Mouse (Mus musculus) right cerebral cortex, adult 2 months (tissue): ENCODE measurements around the gene Akap10.
"Not testable (repeated sequence)": the region's sequence is repeated elsewhere in the genome, so short reads cannot be mapped to it uniquely, and the experiment has no call there.

Source experiments
- DNase-seq, 2 experiments: peaks; one replicate each; pipeline ENCODE4 v3.0.0; 2021 to 2022; ENCODE audit warnings: low spot score in 2 of 2

Akap10 gene

GRCm38 (mm10) chr11:61930098-61930517 lies at the start of gene Akap10:
Gene Akap10, minus strand, starts transcription at chr11:61930252.
- DNase-seq, result peak; percentile 93 to 94

GRCm38 (mm10) chr11:61975783-61976182 lies 45.7 kb upstream of the Akap10 start:
- DNase-seq, result no peak

GRCm38 (mm10) chr11:61974106-61974707 lies 44.2 kb upstream of the Akap10 start:
- no peak for DNase-seq

- no peak for DNase-seq
Measured at GRCm38 (mm10) chr11:61971441-61972221, 41.6 kb upstream of the Akap10 start.

GRCm38 (mm10) chr11:61970901-61971300 lies 40.8 kb upstream of the Akap10 start:
- DNase-seq, result no peak

GRCm38 (mm10) chr11:61968875-61969274 lies 38.8 kb upstream of the Akap10 start:
- DNase-seq, result no peak

- DNase-seq, result no peak
Measured at GRCm38 (mm10) chr11:61967034-61967433, 37.0 kb upstream of the Akap10 start.

GRCm38 (mm10) chr11:61964611-61965010 lies 34.6 kb upstream of the Akap10 start:
- DNase-seq, result peak; percentile 31 to 42

GRCm38 (mm10) chr11:61963193-61963592 lies 33.1 kb upstream of the Akap10 start:
- DNase-seq, result no peak

- DNase-seq, result no peak
Measured at GRCm38 (mm10) chr11:61962684-61963083, 32.6 kb upstream of the Akap10 start.

- DNase-seq, result no peak
Measured at GRCm38 (mm10) chr11:61960096-61960495, 30.0 kb upstream of the Akap10 start.

- DNase-seq, result not testable (repeated sequence)
Measured at GRCm38 (mm10) chr11:61958706-61959105, 28.7 kb upstream of the Akap10 start.

- DNase-seq, result peak; percentile 31 to 38
Measured at GRCm38 (mm10) chr11:61957296-61957813, 27.3 kb upstream of the Akap10 start.

- peak; percentile 93 to 97 for DNase-seq
Measured at GRCm38 (mm10) chr11:61956572-61957295, 26.7 kb upstream of the Akap10 start, which contains the start of gene Specc1. Gene Specc1, plus strand, starts transcription at chr11:61956763.

GRCm38 (mm10) chr11:61955951-61956350 lies 25.9 kb upstream of the Akap10 start:
- DNase-seq, result no peak

- no peak for DNase-seq
Measured at GRCm38 (mm10) chr11:61955136-61955535, 25.1 kb upstream of the Akap10 start.

- peak; percentile 91 to 92 for DNase-seq
Measured at GRCm38 (mm10) chr11:61950632-61951031, 20.6 kb upstream of the Akap10 start.

GRCm38 (mm10) chr11:61949315-61949714 lies 19.3 kb upstream of the Akap10 start:
- peak; percentile 72 to 74 for DNase-seq

GRCm38 (mm10) chr11:61946608-61947007 lies 16.6 kb upstream of the Akap10 start:
- DNase-seq, result no peak

GRCm38 (mm10) chr11:61944417-61944816 lies 14.4 kb upstream of the Akap10 start:
- DNase-seq, result no peak

- DNase-seq, result no peak
Measured at GRCm38 (mm10) chr11:61942903-61943302, 12.9 kb upstream of the Akap10 start.

- no peak for DNase-seq
Measured at GRCm38 (mm10) chr11:61937761-61938160, 7.7 kb upstream of the Akap10 start.
